Mouse (Mus musculus): ENCODE measurements around the gene Ank3. TPM values are rescaled to one million over a fixed set of nuclear protein-coding genes. Genes with fewer than 3 reads are reported as not detected.

Ank3 gene
- polyA plus RNA-seq, 1 experiment from 2014 or later: 21.6 TPM

DNA sequence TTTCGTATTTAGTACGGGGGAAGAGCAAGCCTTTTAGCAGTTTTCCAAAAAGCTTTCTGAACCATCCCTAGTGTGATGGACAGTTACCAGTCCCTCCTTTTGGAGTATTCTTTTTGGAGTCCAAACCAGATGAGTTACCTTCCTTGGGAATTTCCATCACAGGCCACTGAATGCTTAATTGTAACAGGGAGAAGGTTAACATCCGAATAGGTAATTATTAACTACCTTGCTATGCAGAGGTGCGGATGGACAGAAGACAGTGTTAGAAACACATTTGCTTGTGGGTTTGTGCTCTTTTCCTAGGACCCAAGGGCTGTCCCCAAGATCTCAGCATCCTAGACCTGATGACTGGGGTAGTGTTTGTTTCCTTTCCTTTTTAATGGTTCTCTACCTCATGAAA, 150.6 kb downstream of the Ank3 start:
- no peak overlapping the region for H3K4me2 ChIP-seq (replicated peaks; ENCODE audit: low read depth)
- TF ChIP-seq CTCF (IDR thresholded peaks at IDR 0.05; ENCODE audit: low read depth): no peak
- no peak overlapping the region for H3K9ac ChIP-seq (ENCODE audit: low read depth, low read length)
- H3K4me3 ChIP-seq (ENCODE audit: low read depth, low read length): no peak overlapping the region
- H3K27me3 ChIP-seq (replicated peaks; ENCODE audit: control insufficient read depth, insufficient read depth, low read length): no peaks in the 10 kb centered on the region
- no peaks in the 10 kb centered on the region for H3K4me1 ChIP-seq (replicated peaks; ENCODE audit: control insufficient read depth, insufficient read depth, low read length)
- 71% methylated on average over 4 of the region's 4 CpGs for WGBS
- H3K36me3 ChIP-seq (ENCODE audit: control insufficient read depth, insufficient read depth): no peaks in the 10 kb centered on the region
- ATAC-seq: no peak
- no peaks in the 10 kb centered on the region for H3K9me3 ChIP-seq (ENCODE audit: control insufficient read depth)
- no peak overlapping the region for H3K27ac ChIP-seq (ENCODE audit: low read depth, low read length)

- Histone ChIP-seq H3K9me3 (ENCODE audit: control insufficient read depth) (no peaks in the 10 kb centered on the region), H3K4me1 (replicated peaks; ENCODE audit: control insufficient read depth, insufficient read depth, low read length) (no peaks in the 10 kb centered on the region), H3K9ac (ENCODE audit: low read depth, low read length) (no peak overlapping the region), H3K4me2 (replicated peaks; ENCODE audit: low read depth) (no peak overlapping the region), H3K27me3 (replicated peaks; ENCODE audit: control insufficient read depth, insufficient read depth, low read length) (no peaks in the 10 kb centered on the region), H3K4me3 (ENCODE audit: low read depth, low read length) (no peak overlapping the region), H3K27ac (ENCODE audit: low read depth, low read length) (no peak overlapping the region), H3K36me3 (ENCODE audit: control insufficient read depth, insufficient read depth) (no peaks in the 10 kb centered on the region)
- WGBS: 53% methylated on average over 4 of the region's 4 CpGs
- TF ChIP-seq CTCF (IDR thresholded peaks at IDR 0.05; ENCODE audit: low read depth): no peak
- ATAC-seq: no peak
Observed at GRCm38 (mm10) chr10:69550824-69551223, 152.3 kb downstream of the Ank3 start.

- no peak overlapping the region for H3K4me3 ChIP-seq (ENCODE audit: low read depth, low read length)
- H3K27me3 ChIP-seq (replicated peaks; ENCODE audit: control insufficient read depth, insufficient read depth, low read length): no peaks in the 10 kb centered on the region
- no peaks in the 10 kb centered on the region for H3K4me1 ChIP-seq (replicated peaks; ENCODE audit: control insufficient read depth, insufficient read depth, low read length)
- H3K36me3 ChIP-seq (ENCODE audit: control insufficient read depth, insufficient read depth): no peaks in the 10 kb centered on the region
- no peak overlapping the region for H3K27ac ChIP-seq (ENCODE audit: low read depth, low read length)
- WGBS: 24% methylated on average over 1 of the region's 1 CpGs
- H3K4me2 ChIP-seq (replicated peaks; ENCODE audit: low read depth): no peak overlapping the region
- TF ChIP-seq CTCF (IDR thresholded peaks at IDR 0.05; ENCODE audit: low read depth): no peak
- ATAC-seq: no peak
- no peaks in the 10 kb centered on the region for H3K9me3 ChIP-seq (ENCODE audit: control insufficient read depth)
- no peak overlapping the region for H3K9ac ChIP-seq (ENCODE audit: low read depth, low read length)
Observed at GRCm38 (mm10) chr10:69553091-69553490, 154.5 kb downstream of the Ank3 start.

DNA sequence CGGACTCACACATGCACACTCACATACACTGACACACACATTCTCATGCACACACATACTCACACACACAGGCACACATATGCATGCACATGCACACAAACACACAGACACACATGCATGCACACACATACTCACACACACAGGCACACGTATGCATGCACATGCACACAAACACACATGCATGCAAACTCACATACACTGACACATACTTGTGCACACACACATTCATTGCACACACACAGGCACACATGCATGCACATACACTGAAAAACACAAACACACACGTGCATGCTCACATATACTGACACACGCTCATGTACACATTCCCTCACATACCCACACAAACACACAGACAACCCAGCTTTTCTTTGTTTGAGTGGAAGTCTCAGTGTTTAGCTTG, 157.0 kb downstream of the Ank3 start:
- Histone ChIP-seq H3K4me2 (replicated peaks; ENCODE audit: low read depth) (no peak overlapping the region), H3K4me3 (ENCODE audit: low read depth, low read length) (no peak overlapping the region), H3K9ac (ENCODE audit: low read depth, low read length) (no peak overlapping the region), H3K9me3 (ENCODE audit: control insufficient read depth) (no peaks in the 10 kb centered on the region), H3K27me3 (replicated peaks; ENCODE audit: control insufficient read depth, insufficient read depth, low read length) (no peaks in the 10 kb centered on the region), H3K27ac (ENCODE audit: low read depth, low read length) (no peak overlapping the region), H3K4me1 (replicated peaks; ENCODE audit: control insufficient read depth, insufficient read depth, low read length) (no peaks in the 10 kb centered on the region), H3K36me3 (ENCODE audit: control insufficient read depth, insufficient read depth) (no peaks in the 10 kb centered on the region)
- 93% methylated on average over 4 of the region's 4 CpGs for WGBS
- ATAC-seq: no peak
- TF ChIP-seq CTCF (IDR thresholded peaks at IDR 0.05; ENCODE audit: low read depth): no peak

- 21% methylated on average over 13 of the region's 13 CpGs for WGBS
- peak; percentile 75 for TF ChIP-seq CTCF (IDR thresholded peaks at IDR 0.05; ENCODE audit: low read depth)
Observed at GRCm38 (mm10) chr10:69556278-69556677, 157.7 kb downstream of the Ank3 start.

GRCm38 (mm10) chr10:69560237-69560636, 161.7 kb downstream of the Ank3 start:
- Histone ChIP-seq H3K36me3 (ENCODE audit: control insufficient read depth, insufficient read depth) (no peaks in the 10 kb centered on the region), H3K4me1 (replicated peaks; ENCODE audit: control insufficient read depth, insufficient read depth, low read length) (no peaks in the 10 kb centered on the region), H3K27ac (ENCODE audit: low read depth, low read length) (no peak overlapping the region), H3K4me2 (replicated peaks; ENCODE audit: low read depth) (no peak overlapping the region), H3K9me3 (ENCODE audit: control insufficient read depth) (no peaks in the 10 kb centered on the region), H3K9ac (ENCODE audit: low read depth, low read length) (no peak overlapping the region), H3K4me3 (ENCODE audit: low read depth, low read length) (no peak overlapping the region), H3K27me3 (replicated peaks; ENCODE audit: control insufficient read depth, insufficient read depth, low read length) (no peaks in the 10 kb centered on the region)
- 70% methylated on average over 1 of the region's 1 CpGs for WGBS
- no peak for ATAC-seq
- TF ChIP-seq CTCF (IDR thresholded peaks at IDR 0.05; ENCODE audit: low read depth): no peak

More at GRCm38 (mm10) chr10:69556278-69556677, 157.7 kb downstream of the Ank3 start:
- Histone ChIP-seq H3K4me2 (replicated peaks; ENCODE audit: low read depth) (no peak overlapping the region), H3K27ac (ENCODE audit: low read depth, low read length) (no peak overlapping the region), H3K9ac (ENCODE audit: low read depth, low read length) (no peak overlapping the region), H3K4me1 (replicated peaks; ENCODE audit: control insufficient read depth, insufficient read depth, low read length) (no peaks in the 10 kb centered on the region), H3K36me3 (ENCODE audit: control insufficient read depth, insufficient read depth) (no peaks in the 10 kb centered on the region), H3K9me3 (ENCODE audit: control insufficient read depth) (no peaks in the 10 kb centered on the region), H3K27me3 (replicated peaks; ENCODE audit: control insufficient read depth, insufficient read depth, low read length) (no peaks in the 10 kb centered on the region), H3K4me3 (ENCODE audit: low read depth, low read length) (no peak overlapping the region)
- ATAC-seq: no peak

DNA sequence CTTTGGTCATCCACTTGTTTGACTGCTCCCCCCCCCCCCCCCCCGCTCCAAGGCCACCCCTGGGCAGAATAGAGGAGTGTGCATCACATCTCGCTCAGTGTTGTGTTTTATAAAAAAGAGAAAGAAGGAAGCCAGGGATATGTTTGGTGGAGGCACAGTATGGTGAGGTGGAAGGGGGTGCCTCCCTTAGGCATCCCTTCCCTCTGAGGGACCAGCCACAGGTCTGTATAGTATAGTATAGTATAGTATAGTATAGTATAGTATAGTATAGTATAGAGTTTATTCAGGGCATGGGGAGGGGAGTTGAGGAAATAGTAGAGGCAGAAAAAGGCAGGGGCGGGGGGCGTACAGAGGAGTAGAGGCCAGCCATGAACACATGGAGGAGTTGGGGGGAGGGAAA, 164.4 kb downstream of the Ank3 start:
- ATAC-seq: no peak
- Histone ChIP-seq H3K4me3 (ENCODE audit: low read depth, low read length) (no peak overlapping the region), H3K27ac (ENCODE audit: low read depth, low read length) (no peak overlapping the region), H3K4me1 (replicated peaks; ENCODE audit: control insufficient read depth, insufficient read depth, low read length) (no peaks in the 10 kb centered on the region), H3K4me2 (replicated peaks; ENCODE audit: low read depth) (no peak overlapping the region), H3K9ac (ENCODE audit: low read depth, low read length) (no peak overlapping the region), H3K27me3 (replicated peaks; ENCODE audit: control insufficient read depth, insufficient read depth, low read length) (no peaks in the 10 kb centered on the region), H3K36me3 (ENCODE audit: control insufficient read depth, insufficient read depth) (no peaks in the 10 kb centered on the region), H3K9me3 (ENCODE audit: control insufficient read depth) (no peaks in the 10 kb centered on the region)
- TF ChIP-seq CTCF (IDR thresholded peaks at IDR 0.05; ENCODE audit: low read depth): no peak
- 90% methylated on average over 3 of the region's 4 CpGs for WGBS

Measured in intestine, postnatal 0 days (tissue).